12 mouse cellular contexts compared by ENCODE assay signal in genomic region chr14:24499478-24499877, GRCm38 (mm10). TPM values are rescaled to one million over a fixed set of nuclear protein-coding genes. Genes with fewer than 3 reads are reported as not detected.
DNase-seq lines count a peak whose midpoint lies in the region; ATAC-seq and TF ChIP-seq lines count a peak whose summit lies in the region.
"Had no signal": no experiment of that assay in that cellular context is flagged by ENCODE, and none has a peak within 500 bp of the region (broad histone marks: within the 10 kb centered on the region; RNA-seq: fewer than 3 reads in every experiment).

No protein-coding gene starts in this region.

- WGBS in hindbrain, embryonic 10.5 days: 48% methylated on average over 9 of the region's 9 CpGs
- WGBS in hindbrain, postnatal 0 days: 24% methylated on average over 9 of the region's 9 CpGs
- WGBS in hindbrain, embryonic 14.5 days: 38% methylated on average over 9 of the region's 9 CpGs
- 24% methylated on average over 9 of the region's 9 CpGs for WGBS in midbrain, embryonic 16.5 days

- no peak overlapping the region for H3K9ac ChIP-seq in hindbrain, postnatal 0 days (replicated peaks; ENCODE audit: low read length)
- no peak overlapping the region for H3K9ac ChIP-seq in hindbrain, embryonic 14.5 days
- no peak overlapping the region for H3K9ac ChIP-seq in midbrain, embryonic 16.5 days (ENCODE audit: low read depth, low read length)
- H3K9ac ChIP-seq: heart, embryonic 13.5 days had no signal

- peaks cover 5% of the 10 kb centered on the region; the same call in 1 of the 2 replicates for H3K9me3 ChIP-seq in hindbrain, embryonic 10.5 days
- H3K9me3 ChIP-seq in hindbrain, postnatal 0 days (ENCODE audit: low read length): no peaks in the 10 kb centered on the region
- H3K9me3 ChIP-seq in hindbrain, embryonic 14.5 days (ENCODE audit: control insufficient read depth, low read length): no peaks in the 10 kb centered on the region
- H3K9me3 ChIP-seq in midbrain, embryonic 16.5 days (replicated peaks; ENCODE audit: control insufficient read depth, low read length, poor library complexity, severe bottlenecking): no peaks in the 10 kb centered on the region

- no peak overlapping the region for H3K4me2 ChIP-seq in hindbrain, postnatal 0 days (ENCODE audit: low read depth, low read length)
- no peak overlapping the region for H3K4me2 ChIP-seq in hindbrain, embryonic 14.5 days (replicated peaks)
- H3K4me2 ChIP-seq in midbrain, embryonic 16.5 days (ENCODE audit: low read length): no peak overlapping the region
- H3K4me2 ChIP-seq: heart, embryonic 13.5 days had no signal

- H3K27ac ChIP-seq in hindbrain, embryonic 10.5 days: peak overlapping the region; percentile 50; the same call in 1 of the 2 replicates
- H3K27ac ChIP-seq in hindbrain, postnatal 0 days: no peak overlapping the region
- H3K27ac ChIP-seq in hindbrain, embryonic 14.5 days: peak overlapping the region; percentile 63
- 0 out of 2 replicates have a peak overlapping the region, but pooled peaks have one; percentile 83 for H3K27ac ChIP-seq in midbrain, embryonic 16.5 days (ENCODE audit: low read length)
- H3K27ac ChIP-seq in left cerebral cortex, adult 2 months: no peak overlapping the region

- no peak overlapping the region for H3K4me3 ChIP-seq in hindbrain, embryonic 10.5 days
- no peak overlapping the region for H3K4me3 ChIP-seq in hindbrain, postnatal 0 days (ENCODE audit: low read length)
- H3K4me3 ChIP-seq in hindbrain, embryonic 14.5 days (replicated peaks; ENCODE audit: low read length): no peak overlapping the region
- no peak overlapping the region for H3K4me3 ChIP-seq in midbrain, embryonic 16.5 days (ENCODE audit: low read depth, low read length)
- no peak overlapping the region for H3K4me3 ChIP-seq in left cerebral cortex, adult 2 months
- H3K4me3 ChIP-seq: heart, embryonic 13.5 days had no signal

- peaks cover 52% of the 10 kb centered on the region for H3K36me3 ChIP-seq in hindbrain, embryonic 10.5 days
- H3K36me3 ChIP-seq in hindbrain, postnatal 0 days (ENCODE audit: insufficient read depth, low read length): peaks cover 39% of the 10 kb centered on the region
- H3K36me3 ChIP-seq in hindbrain, embryonic 14.5 days (replicated peaks; ENCODE audit: control insufficient read depth, insufficient read depth): peaks cover 56% of the 10 kb centered on the region
- peaks cover 21% of the 10 kb centered on the region for H3K36me3 ChIP-seq in midbrain, embryonic 16.5 days (ENCODE audit: control insufficient read depth, insufficient read depth, low read length)

- H3K27me3 ChIP-seq in hindbrain, embryonic 10.5 days (ENCODE audit: insufficient read depth, poor library complexity, severe bottlenecking): no peaks in the 10 kb centered on the region
- no peaks in the 10 kb centered on the region for H3K27me3 ChIP-seq in hindbrain, postnatal 0 days (ENCODE audit: insufficient read depth, low read length)
- no peaks in the 10 kb centered on the region for H3K27me3 ChIP-seq in hindbrain, embryonic 14.5 days (ENCODE audit: control insufficient read depth, insufficient read depth, low read length)
- H3K27me3 ChIP-seq in midbrain, embryonic 16.5 days (ENCODE audit: control insufficient read depth, insufficient read depth, low read depth, low read length): no peaks in the 10 kb centered on the region
- H3K27me3 ChIP-seq: heart, embryonic 13.5 days had no signal

- ATAC-seq in hindbrain, postnatal 0 days: no peak
- no peak for ATAC-seq in hindbrain, embryonic 14.5 days (ENCODE audit: low FRiP score)
- ATAC-seq in midbrain, embryonic 16.5 days: no peak
- no peak for ATAC-seq in granulocyte monocyte progenitor cell, adult 5-6 weeks (replicated peaks; ENCODE audit: poor library complexity, severe bottlenecking)

- TF ChIP-seq CTCF in hindbrain, postnatal 0 days (IDR thresholded peaks at IDR 0.05; ENCODE audit: low read depth): no peak
- no peak for TF ChIP-seq CTCF in left cerebral cortex, adult 2 months (IDR thresholded peaks at IDR 0.05)

- no peak for DNase-seq in hindbrain, embryonic 10.5 days (ENCODE audit: low spot score)
- DNase-seq in hindbrain, postnatal 0 days (ENCODE audit: low spot score): no peak
- peak; percentile 49 for DNase-seq in R1 (ENCODE audit: low read depth, low spot score)
- DNase-seq in hindbrain, embryonic 14.5 days (ENCODE audit: low spot score): no peak
- no peak for DNase-seq in right cerebral cortex, postnatal 4 days
- DNase-seq in left cerebral cortex, adult 2 months (ENCODE audit: extremely low spot score in 1 of 2, low spot score in 2 of 2): no peak
- DNase-seq: B cell, adult 2 months; embryo, embryonic 11 days; lung, postnatal 36 days had no signal

- intact Hi-C loops in left cerebral cortex, adult 2 months (cut with DNase I): no loop called here

- H3K4me1 ChIP-seq in hindbrain, embryonic 10.5 days (replicated peaks): peaks cover 21% of the 10 kb centered on the region
- peaks cover 4% of the 10 kb centered on the region; the same call in 1 of the 2 replicates for H3K4me1 ChIP-seq in hindbrain, postnatal 0 days (ENCODE audit: insufficient read depth, low read length)
- peaks cover 14% of the 10 kb centered on the region for H3K4me1 ChIP-seq in hindbrain, embryonic 14.5 days (replicated peaks; ENCODE audit: control insufficient read depth, insufficient read depth, low read length)
- H3K4me1 ChIP-seq in midbrain, embryonic 16.5 days (ENCODE audit: control insufficient read depth, insufficient read depth, low read length): peaks cover 14% of the 10 kb centered on the region; the same call in 1 of the 2 replicates

RNA-seq across cellular contexts. Expression of gene Rps24, which starts 12.6 kb away (rescaled TPM):
- polyA plus RNA-seq in hindbrain, embryonic 10.5 days (2016; fragmentation: Nextera tagmentation; extraction: Ambion mirVana): 962 and 1,047 TPM in 2 replicates
- 1,072 and 1,073 TPM in 2 replicates for total RNA-seq in hindbrain, postnatal 0 days (2014; rRNA removed)
- 826 and 833 TPM in 2 replicates for polyA plus RNA-seq in hindbrain, postnatal 0 days (2015; fragmentation: Nextera tagmentation; extraction: Ambion mirVana)
- 703 and 824 TPM in 2 replicates for polyA plus RNA-seq in hindbrain, embryonic 14.5 days (2014; fragmentation: Nextera tagmentation; extraction: Ambion mirVana)
- polyA plus RNA-seq in midbrain, embryonic 16.5 days (2015; fragmentation: Nextera tagmentation; extraction: Ambion mirVana): 498 and 513 TPM in 2 replicates
- total RNA-seq in left cerebral cortex, adult 2 months (2021): 100 to 1,000 TPM; 662 to 734 TPM
- total RNA-seq in granulocyte monocyte progenitor cell, adult 5-6 weeks (2014; fragmentation: Nextera tagmentation): 4,650 and 5,450 TPM in 2 replicates
- total RNA-seq in granulocyte monocyte progenitor cell, adult 5-6 weeks (2017): 5,024 and 5,294 TPM in 2 replicates

RNA-seq across cellular contexts. Expression of gene Polr3a, which starts 12.6 kb away (rescaled TPM):
- polyA plus RNA-seq in hindbrain, embryonic 10.5 days (2016; fragmentation: Nextera tagmentation; extraction: Ambion mirVana): 19.2 and 22.4 TPM in 2 replicates
- 16.1 and 22.4 TPM in 2 replicates for total RNA-seq in hindbrain, postnatal 0 days (2014; rRNA removed)
- polyA plus RNA-seq in hindbrain, postnatal 0 days (2015; fragmentation: Nextera tagmentation; extraction: Ambion mirVana): 14.0 and 16.0 TPM in 2 replicates
- 17.7 and 18.6 TPM in 2 replicates for polyA plus RNA-seq in hindbrain, embryonic 14.5 days (2014; fragmentation: Nextera tagmentation; extraction: Ambion mirVana)
- 17.9 and 18.9 TPM in 2 replicates for polyA plus RNA-seq in midbrain, embryonic 16.5 days (2015; fragmentation: Nextera tagmentation; extraction: Ambion mirVana)
- total RNA-seq in left cerebral cortex, adult 2 months (2021): 10 to 100 TPM; 39.0 to 40.9 TPM
- 18.9 and 35.8 TPM in 2 replicates for total RNA-seq in granulocyte monocyte progenitor cell, adult 5-6 weeks (2014; fragmentation: Nextera tagmentation)
- 14.3 and 16.0 TPM in 2 replicates for total RNA-seq in granulocyte monocyte progenitor cell, adult 5-6 weeks (2017)

Comparison
In these comparisons a context has a peak if more than half of its experiments do, and no peak if none do; other contexts are left out.
1. H3K27ac ChIP-seq: peak in hindbrain, embryonic 10.5 days (single experiment), hindbrain, embryonic 14.5 days (single experiment) and midbrain, embryonic 16.5 days (single experiment); none in hindbrain, postnatal 0 days (single experiment) and left cerebral cortex, adult 2 months (single experiment).